Mouse (Mus musculus) forebrain, embryonic 13.5 days (tissue): ENCODE data around the gene Apobec4. TPM values are rescaled to one million over a fixed set of nuclear protein-coding genes. Genes with fewer than 3 reads are reported as not detected.
"Not testable (repeated sequence)": the region's sequence is repeated elsewhere in the genome, so short reads cannot be mapped to it uniquely, and the experiment has no call there.

ENCODE experiments used
- ATAC-seq: fragments of 200-750 bp; cut with Nextera tagmentation; 2 replicates; pipeline ENCODE4 v1.8.0; 2017
- H3K27ac ChIP-seq: fragments of 300-500 bp; sonication (generic); 2 replicates; pipeline ENCODE4 v1.5.1; 2015; ENCODE audit warnings: inconsistent platforms, mild to moderate bottlenecking, moderate library complexity
- H3K27me3 ChIP-seq: fragments of 300-500 bp; sonication (generic); 2 replicates; pipeline ENCODE4 v1.6.1; 2015; ENCODE audit warnings: mild to moderate bottlenecking, inconsistent platforms
- H3K36me3 ChIP-seq: fragments of 300-500 bp; sonication (generic); 2 replicates; pipeline ENCODE4 v1.6.1; 2015; ENCODE audit warnings: mild to moderate bottlenecking, inconsistent platforms; ENCODE audit not compliant: poor library complexity, severe bottlenecking
- H3K4me1 ChIP-seq: fragments of 300-500 bp; sonication (generic); 2 replicates; pipeline ENCODE4 v1.6.1; 2015; ENCODE audit warnings: inconsistent platforms
- H3K4me2 ChIP-seq: fragments of 300-500 bp; sonication (generic); 2 replicates; pipeline ENCODE4 v1.6.1; 2015; ENCODE audit warnings: inconsistent platforms, mild to moderate bottlenecking, moderate library complexity
- H3K4me3 ChIP-seq: fragments of 300-500 bp; sonication (generic); 2 replicates; pipeline ENCODE4 v1.5.1; 2015; ENCODE audit warnings: mild to moderate bottlenecking, inconsistent platforms
- H3K9ac ChIP-seq: fragments of 300-500 bp; sonication (generic); 2 replicates; pipeline ENCODE4 v1.6.1; 2015; ENCODE audit warnings: mild to moderate bottlenecking, inconsistent platforms
- H3K9me3 ChIP-seq: fragments of 300-500 bp; sonication (generic); replicated peaks from 2 replicates; pipeline ENCODE4 v1.6.1; 2016; ENCODE audit warnings: inconsistent platforms
- WGBS: fragments of 180-500 bp; shearing (Covaris S2); methylation state at CpG from one replicate; pipeline ENCODE4 v1.1.7; 2015; 5-methylcytosine and 5-hydroxymethylcytosine counted together
- polyA plus RNA-seq: library from polyadenylated mRNA; unstranded; fragments of >200 nt; fragmentation: Nextera tagmentation; extraction: Ambion mirVana; gene quantifications from 2 replicates; pipeline ENCODE4 v1.2.1, GENCODE M21; 2015

Gene Apobec4
- polyA plus RNA-seq, 1 experiment from 2014 or later, result 0.14 TPM

GRCm38 (mm10) chr1:152767749-152768488, 17.6 kb downstream of the Apobec4 start:
- peak overlapping the region; percentile 92 for H3K4me3 ChIP-seq
- H3K9ac ChIP-seq, result peak overlapping the region; percentile 95; the same call in 1 of the 2 replicates
- peaks cover 21% of the 10 kb centered on the region for H3K4me1 ChIP-seq
- H3K9me3 ChIP-seq, result no peaks in the 10 kb centered on the region
- no peak overlapping the region for H3K27ac ChIP-seq
- peak overlapping the region; percentile 80 for H3K4me2 ChIP-seq
- no peaks in the 10 kb centered on the region for H3K27me3 ChIP-seq
- ATAC-seq, result peak; percentile 14; the same call in 1 of the 2 replicates
- peaks cover 36% of the 10 kb centered on the region for H3K36me3 ChIP-seq
- WGBS, result 6% methylated on average over 5 of the region's 5 CpGs

GRCm38 (mm10) chr1:152771016-152771415, 20.7 kb downstream of the Apobec4 start:
- H3K4me3 ChIP-seq, result no peak overlapping the region
- H3K9me3 ChIP-seq, result no peaks in the 10 kb centered on the region
- H3K4me2 ChIP-seq, result no peak overlapping the region
- no peak overlapping the region for H3K9ac ChIP-seq
- H3K27ac ChIP-seq, result no peak overlapping the region
- peaks cover 64% of the 10 kb centered on the region for H3K36me3 ChIP-seq
- 0 out of 2 replicates have a peak, but pooled peaks cover 9% of the 10 kb centered on the region for H3K4me1 ChIP-seq
- WGBS, result 91% methylated on average over 9 of the region's 9 CpGs
- H3K27me3 ChIP-seq, result no peaks in the 10 kb centered on the region
- no peak for ATAC-seq

GRCm38 (mm10) chr1:152774601-152775000, 24.2 kb downstream of the Apobec4 start:
- not testable (repeated sequence) for H3K4me2 ChIP-seq, H3K4me3 ChIP-seq, H3K27ac ChIP-seq, H3K9ac ChIP-seq, H3K4me1 ChIP-seq, H3K27me3 ChIP-seq, H3K9me3 ChIP-seq, ATAC-seq
- H3K36me3 ChIP-seq, result peaks cover 64% of the 10 kb centered on the region
- 98% methylated on average over 3 of the region's 3 CpGs for WGBS

GRCm38 (mm10) chr1:152779071-152779737, 28.9 kb downstream of the Apobec4 start:
- ATAC-seq, result peak; percentile 75; the same call in 1 of the 2 replicates
- H3K9ac ChIP-seq, result no peak overlapping the region
- WGBS, result 41% methylated on average over 10 of the region's 10 CpGs
- H3K4me2 ChIP-seq, result no peak overlapping the region
- no peaks in the 10 kb centered on the region for H3K4me1 ChIP-seq
- peaks cover 25% of the 10 kb centered on the region for H3K36me3 ChIP-seq
- H3K9me3 ChIP-seq, result no peaks in the 10 kb centered on the region
- H3K27ac ChIP-seq, result no peak overlapping the region
- H3K27me3 ChIP-seq, result no peaks in the 10 kb centered on the region
- H3K4me3 ChIP-seq, result no peak overlapping the region

GRCm38 (mm10) chr1:152784620-152785019, 34.3 kb downstream of the Apobec4 start:
- 98% methylated on average over 8 of the region's 8 CpGs for WGBS
- Histone ChIP-seq H3K4me1 (no peaks in the 10 kb centered on the region), H3K4me2 (no peak overlapping the region), H3K27me3 (no peaks in the 10 kb centered on the region), H3K27ac (no peak overlapping the region), H3K9me3 (no peaks in the 10 kb centered on the region), H3K9ac (no peak overlapping the region), H3K36me3 (no peaks in the 10 kb centered on the region), H3K4me3 (no peak overlapping the region)
- no peak for ATAC-seq

GRCm38 (mm10) chr1:152785446-152785845, 35.1 kb downstream of the Apobec4 start:
- H3K4me1 ChIP-seq, H3K27ac ChIP-seq, ATAC-seq, H3K9me3 ChIP-seq, H3K4me3 ChIP-seq, H3K4me2 ChIP-seq, H3K27me3 ChIP-seq, H3K36me3 ChIP-seq, H3K9ac ChIP-seq: not testable (repeated sequence)
- WGBS, result 91% methylated on average over 3 of the region's 3 CpGs

GRCm38 (mm10) chr1:152786953-152787352, 36.6 kb downstream of the Apobec4 start:
- 92% methylated on average over 4 of the region's 4 CpGs for WGBS
- Histone ChIP-seq H3K4me1 (0 out of 2 replicates have a peak, but pooled peaks cover 5% of the 10 kb centered on the region), H3K9me3 (no peaks in the 10 kb centered on the region), H3K4me2 (no peak overlapping the region), H3K27ac (no peak overlapping the region), H3K36me3 (no peaks in the 10 kb centered on the region), H3K4me3 (no peak overlapping the region), H3K9ac (no peak overlapping the region), H3K27me3 (no peaks in the 10 kb centered on the region)
- no peak for ATAC-seq

- no peak; the same call in 1 of the 2 replicates for ATAC-seq
- Histone ChIP-seq H3K27ac (no peak overlapping the region), H3K4me2 (no peak overlapping the region), H3K9ac (no peak overlapping the region), H3K4me1 (peaks cover 13% of the 10 kb centered on the region), H3K27me3 (no peaks in the 10 kb centered on the region), H3K36me3 (no peaks in the 10 kb centered on the region), H3K9me3 (no peaks in the 10 kb centered on the region), H3K4me3 (no peak overlapping the region)
- WGBS, result 20% methylated on average over 4 of the region's 4 CpGs
Observed at GRCm38 (mm10) chr1:152788121-152788660, 37.8 kb downstream of the Apobec4 start.

- WGBS, result 30% methylated on average over 12 of the region's 12 CpGs
- no peak overlapping the region for H3K9ac ChIP-seq
- H3K36me3 ChIP-seq, result no peaks in the 10 kb centered on the region
- H3K27ac ChIP-seq, result no peak overlapping the region
- peaks cover 21% of the 10 kb centered on the region for H3K4me1 ChIP-seq
- H3K4me2 ChIP-seq, result no peak overlapping the region
- no peaks in the 10 kb centered on the region for H3K9me3 ChIP-seq
- 0 out of 2 replicates have a peak, but pooled peaks have one; percentile 48 for ATAC-seq
- H3K4me3 ChIP-seq, result no peak overlapping the region
- no peaks in the 10 kb centered on the region for H3K27me3 ChIP-seq
Observed at GRCm38 (mm10) chr1:152790254-152790653, 39.9 kb downstream of the Apobec4 start.

GRCm38 (mm10) chr1:152790821-152791220, 40.5 kb downstream of the Apobec4 start:
- no peak for ATAC-seq
- no peak overlapping the region for H3K4me3 ChIP-seq
- no peaks in the 10 kb centered on the region for H3K9me3 ChIP-seq
- no peak overlapping the region for H3K9ac ChIP-seq
- H3K4me2 ChIP-seq, result no peak overlapping the region
- WGBS, result 29% methylated on average over 6 of the region's 6 CpGs
- no peaks in the 10 kb centered on the region for H3K27me3 ChIP-seq
- H3K4me1 ChIP-seq, result peaks cover 21% of the 10 kb centered on the region
- H3K36me3 ChIP-seq, result no peaks in the 10 kb centered on the region
- H3K27ac ChIP-seq, result no peak overlapping the region

GRCm38 (mm10) chr1:152791269-152791668, 40.9 kb downstream of the Apobec4 start:
- H3K27ac ChIP-seq, result no peak overlapping the region
- H3K27me3 ChIP-seq, result no peaks in the 10 kb centered on the region
- peaks cover 21% of the 10 kb centered on the region for H3K4me1 ChIP-seq
- H3K4me3 ChIP-seq, result no peak overlapping the region
- ATAC-seq, result no peak
- no peak overlapping the region for H3K9ac ChIP-seq
- H3K9me3 ChIP-seq, result no peaks in the 10 kb centered on the region
- H3K36me3 ChIP-seq, result no peaks in the 10 kb centered on the region
- 27% methylated on average over 4 of the region's 4 CpGs for WGBS
- H3K4me2 ChIP-seq, result no peak overlapping the region
